Mouse (Mus musculus) G1E (cell line): ENCODE data around the gene Lats2.

Experiments used
- CTCF ChIP-seq: IDR thresholded peaks from 2 replicates; pipeline ENCODE4 v1.5.1; 2012; ENCODE audit warnings: low read depth, low read length, inconsistent platforms, mixed read lengths
- TAL1 ChIP-seq: conservative IDR thresholded peaks from 2 replicates; pipeline ENCODE4 v1.6.1; 2012; ENCODE audit warnings: low read depth, low read length, inconsistent platforms, mixed read lengths

DNA sequence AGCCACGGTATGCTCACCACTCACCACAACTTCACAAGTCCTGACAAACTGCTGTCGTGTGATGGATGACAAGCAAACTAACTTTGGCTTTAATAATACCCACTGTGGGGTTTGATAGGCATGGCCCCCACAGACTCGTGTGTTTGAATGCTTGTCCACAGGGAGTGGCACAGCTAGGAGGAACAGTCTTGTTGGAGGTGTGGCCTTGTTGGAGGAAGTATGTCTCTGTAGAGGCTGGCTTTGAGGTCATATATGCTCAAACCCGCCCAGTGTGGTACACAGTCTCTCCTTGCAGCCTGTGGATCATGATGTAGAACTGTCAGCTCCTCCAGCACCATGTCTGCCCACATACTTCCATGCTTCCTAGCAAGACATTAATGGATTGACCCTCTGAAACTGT lies 39.9 kb downstream of the Lats2 start:
- TF ChIP-seq CTCF (no peak), TAL1 (no peak)
